Mouse (Mus musculus): ENCODE measurements around the gene Cul3. TPM values are rescaled to one million over a fixed set of nuclear protein-coding genes. Genes with fewer than 3 reads are reported as not detected.

Cul3 gene
- polyA plus RNA-seq, 1 experiment from 2014 or later: 35.2 TPM

DNA sequence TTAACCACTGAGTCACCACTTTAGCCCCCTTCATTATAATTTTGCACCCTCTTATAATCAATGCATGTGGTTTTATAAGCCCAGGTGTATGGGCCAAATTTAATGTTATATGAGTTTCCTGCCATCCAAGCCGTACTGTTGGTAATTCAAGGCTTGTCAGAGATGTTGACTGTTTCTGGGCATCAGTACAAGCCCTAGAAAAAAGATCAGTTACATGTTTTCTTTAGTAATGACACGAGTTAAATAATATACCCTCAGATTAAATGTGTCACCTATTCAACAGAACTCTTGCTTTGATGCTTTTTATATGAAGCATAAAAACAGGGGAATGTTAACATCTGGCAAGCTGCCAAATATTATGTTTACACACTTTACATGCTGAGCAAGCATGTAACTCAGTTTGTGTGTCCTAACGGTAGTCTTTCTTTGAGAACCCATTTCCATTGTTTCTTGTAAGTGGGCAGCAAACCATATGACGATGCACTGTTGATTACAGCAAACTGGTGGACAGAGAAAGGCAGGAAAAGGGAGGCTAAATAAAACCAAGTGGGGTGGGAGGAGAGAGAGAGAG, 19.8 kb upstream of the Cul3 start:
- no peak overlapping the region for H3K9ac ChIP-seq (replicated peaks)
- H3K27ac ChIP-seq (replicated peaks): no peak overlapping the region
- H3K4me1 ChIP-seq: peaks cover 8% of the 10 kb centered on the region; the same call in 1 of the 2 replicates
- H3K27me3 ChIP-seq: no peaks in the 10 kb centered on the region
- H3K4me2 ChIP-seq (replicated peaks): no peak overlapping the region
- 22% methylated on average over 4 of the region's 4 CpGs for WGBS
- no peak overlapping the region for H3K4me3 ChIP-seq
- H3K9me3 ChIP-seq: no peaks in the 10 kb centered on the region
- H3K36me3 ChIP-seq: no peaks in the 10 kb centered on the region
- ATAC-seq (replicated peaks): peak; percentile 61

DNA sequence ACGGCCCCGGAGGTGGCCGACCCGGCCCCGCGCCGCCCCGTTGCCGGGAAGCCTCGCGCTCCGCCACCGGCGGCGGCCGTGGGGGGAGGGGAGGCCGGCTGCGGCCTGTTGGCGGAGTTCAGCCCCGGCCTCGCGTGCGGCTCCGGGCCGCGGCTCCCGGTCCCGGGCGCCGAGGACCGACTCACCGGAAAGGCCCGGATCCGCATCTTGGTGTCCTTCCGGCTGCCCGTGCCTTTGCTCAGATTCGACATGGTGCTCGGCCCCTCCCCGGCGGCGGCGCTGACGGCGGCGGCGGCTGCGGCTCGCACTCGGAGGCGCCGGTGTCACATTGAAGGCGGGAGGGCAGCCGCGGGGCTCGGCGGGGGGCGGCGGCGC, 232 bp downstream of the Cul3 start:
- peak overlapping the region; percentile 97 for H3K4me3 ChIP-seq
- peaks cover 39% of the 10 kb centered on the region for H3K4me1 ChIP-seq
- H3K4me2 ChIP-seq (replicated peaks): peak overlapping the region; percentile 55
- H3K9me3 ChIP-seq: no peaks in the 10 kb centered on the region
- WGBS: under 1% methylated on average over 38 of the region's 59 CpGs
- no peaks in the 10 kb centered on the region for H3K36me3 ChIP-seq
- H3K27me3 ChIP-seq: no peaks in the 10 kb centered on the region
- peak overlapping the region; percentile 98 for H3K27ac ChIP-seq (replicated peaks)
- peak; percentile 14 for ATAC-seq (replicated peaks)
- H3K9ac ChIP-seq (replicated peaks): peak overlapping the region; percentile 96

DNA sequence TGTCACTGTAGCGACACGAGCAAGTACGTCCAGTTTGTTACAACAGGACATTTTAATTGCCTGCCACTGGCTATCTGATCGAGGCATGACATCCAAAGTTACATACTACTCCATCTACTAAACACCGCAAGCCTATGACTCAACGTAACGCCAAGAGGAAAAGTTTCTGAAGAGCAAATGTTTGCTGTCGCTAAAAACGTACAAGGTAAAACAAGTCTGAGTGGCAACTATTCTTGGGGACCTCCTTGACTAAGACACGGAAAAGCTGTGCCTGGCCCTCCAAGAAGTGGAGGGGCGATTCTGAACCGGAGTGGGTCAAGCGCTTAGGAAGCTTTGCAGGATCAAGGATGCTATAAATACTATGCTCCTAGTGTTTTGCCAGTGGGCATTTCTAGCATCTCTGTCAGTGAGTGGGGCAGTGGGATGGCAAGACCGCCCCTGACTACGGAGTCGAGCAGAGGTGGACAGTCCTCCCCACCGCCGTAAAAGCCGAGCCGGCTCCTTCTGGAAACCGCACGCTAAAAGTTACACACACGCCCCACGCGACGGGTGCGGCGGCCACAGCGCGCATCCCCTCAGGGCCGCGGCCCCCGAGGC, 757 bp downstream of the Cul3 start:
- Histone ChIP-seq H3K9ac (replicated peaks) (peak overlapping the region; percentile 96), H3K27me3 (no peaks in the 10 kb centered on the region), H3K36me3 (no peaks in the 10 kb centered on the region), H3K4me1 (peaks cover 42% of the 10 kb centered on the region), H3K9me3 (no peaks in the 10 kb centered on the region), H3K4me2 (replicated peaks) (peak overlapping the region; percentile 55), H3K4me3 (peak overlapping the region; percentile 97), H3K27ac (replicated peaks) (peak overlapping the region; percentile 98)
- under 1% methylated on average over 33 of the region's 33 CpGs for WGBS
- ATAC-seq (replicated peaks): peak; percentile 15

DNA sequence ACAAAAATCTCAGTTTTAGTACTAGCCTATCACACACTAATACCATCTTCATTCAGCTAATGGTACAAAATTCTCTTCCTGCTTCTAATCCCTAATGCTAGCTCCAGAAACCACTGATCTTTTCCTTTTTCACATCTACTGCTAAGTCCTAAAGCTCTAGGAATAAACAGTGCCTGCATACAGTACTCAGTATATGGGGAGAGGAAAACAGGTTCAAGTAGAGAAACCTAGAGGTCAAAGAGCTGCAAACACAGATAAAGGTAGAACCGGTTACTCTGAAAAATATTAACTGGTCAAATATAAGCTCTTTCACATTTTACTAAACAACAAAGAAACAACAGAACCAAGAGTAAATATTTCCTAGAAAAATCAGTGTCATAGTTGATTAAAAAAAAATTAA, 1.9 kb downstream of the Cul3 start:
- peak overlapping the region; percentile 55 for H3K4me2 ChIP-seq (replicated peaks)
- ATAC-seq (replicated peaks): no peak
- H3K27ac ChIP-seq (replicated peaks): no peak overlapping the region
- no peaks in the 10 kb centered on the region for H3K27me3 ChIP-seq
- no peaks in the 10 kb centered on the region for H3K36me3 ChIP-seq
- peaks cover 48% of the 10 kb centered on the region for H3K4me1 ChIP-seq
- no peaks in the 10 kb centered on the region for H3K9me3 ChIP-seq
- WGBS: 46% methylated on average over 1 of the region's 1 CpGs
- H3K9ac ChIP-seq (replicated peaks): peak overlapping the region; percentile 30; the same call in 1 of the 2 replicates
- H3K4me3 ChIP-seq: peak overlapping the region; percentile 97

DNA sequence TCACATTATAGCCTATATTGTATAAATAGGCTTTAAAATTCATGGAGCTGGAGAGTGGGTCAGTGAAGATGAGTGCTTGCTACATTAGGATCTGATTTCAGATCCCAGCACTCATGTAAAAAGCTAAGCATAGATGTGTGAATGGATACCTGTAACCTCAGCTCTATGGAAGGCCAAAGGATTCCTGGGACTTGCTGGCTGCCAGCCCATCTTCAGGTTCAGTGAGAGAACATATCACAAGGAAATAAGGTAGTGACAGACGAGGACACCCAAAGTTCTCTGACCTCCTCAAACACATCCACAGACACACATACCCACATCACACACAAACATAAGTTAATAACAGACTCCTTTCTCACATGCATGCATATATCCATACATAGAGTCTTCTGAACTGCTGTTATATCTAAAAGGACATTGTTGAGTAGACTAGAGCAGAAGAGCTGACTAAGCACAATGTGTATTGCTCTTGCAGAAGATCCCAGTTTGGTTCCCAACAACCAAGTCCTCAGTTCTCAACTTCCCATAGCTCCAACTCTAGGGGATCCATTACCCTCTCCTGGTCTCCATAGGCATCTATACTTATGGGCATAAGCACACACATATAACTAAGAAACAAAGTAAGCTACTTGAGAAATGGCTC, 4.4 kb downstream of the Cul3 start:
- no peaks in the 10 kb centered on the region for H3K9me3 ChIP-seq
- peaks cover 41% of the 10 kb centered on the region for H3K4me1 ChIP-seq
- no peaks in the 10 kb centered on the region for H3K27me3 ChIP-seq
- 82% methylated on average over 1 of the region's 1 CpGs for WGBS
- no peak for ATAC-seq (replicated peaks)
- no peak overlapping the region for H3K4me2 ChIP-seq (replicated peaks)
- H3K36me3 ChIP-seq: no peaks in the 10 kb centered on the region
- H3K27ac ChIP-seq (replicated peaks): no peak overlapping the region
- no peak overlapping the region for H3K4me3 ChIP-seq
- no peak overlapping the region for H3K9ac ChIP-seq (replicated peaks)

DNA sequence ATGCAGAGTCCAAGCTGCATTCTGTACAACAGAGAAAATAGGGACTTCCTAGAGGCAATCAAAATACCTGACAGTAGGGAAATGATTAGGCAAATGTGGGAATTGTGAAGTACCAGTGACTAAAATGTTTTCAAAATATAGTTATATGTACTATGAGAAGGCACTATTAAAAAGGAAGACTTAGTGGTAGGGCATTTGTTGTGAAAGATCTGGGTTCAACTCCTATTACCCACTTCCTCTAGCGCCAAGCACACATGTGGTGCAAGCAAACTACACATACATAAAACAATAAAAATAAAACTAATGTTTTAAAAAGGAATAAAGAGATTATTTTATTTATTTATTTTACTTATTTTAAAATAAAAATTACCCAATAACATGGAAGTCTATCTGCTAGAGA, 5.2 kb downstream of the Cul3 start:
- Histone ChIP-seq H3K4me2 (replicated peaks) (no peak overlapping the region), H3K27ac (replicated peaks) (no peak overlapping the region), H3K27me3 (no peaks in the 10 kb centered on the region), H3K4me1 (peaks cover 44% of the 10 kb centered on the region), H3K9ac (replicated peaks) (no peak overlapping the region), H3K36me3 (no peaks in the 10 kb centered on the region), H3K4me3 (no peak overlapping the region), H3K9me3 (no peaks in the 10 kb centered on the region)
- 90% methylated on average over 1 of the region's 1 CpGs for WGBS
- no peak for ATAC-seq (replicated peaks)

DNA sequence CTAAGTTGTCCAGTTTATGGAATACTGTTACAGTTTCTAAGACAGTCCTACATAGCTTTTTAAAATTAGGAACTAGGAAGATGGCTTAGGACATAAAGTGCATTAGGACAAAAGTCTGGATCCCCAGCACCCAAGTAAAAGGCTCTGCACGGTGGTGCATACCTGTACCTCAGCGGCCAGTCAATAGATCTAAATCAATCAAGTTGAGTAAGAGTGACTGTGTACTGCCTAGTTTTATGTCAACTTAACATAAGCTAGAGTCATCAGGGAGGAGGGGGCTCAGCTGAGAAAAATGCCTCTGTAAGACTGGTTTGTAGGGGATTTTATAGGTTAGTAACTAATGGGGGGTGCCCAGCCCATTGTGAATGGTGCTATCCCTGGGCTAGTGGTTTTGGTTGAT, 9.3 kb downstream of the Cul3 start:
- 92% methylated on average over 2 of the region's 2 CpGs for WGBS
- no peak for ATAC-seq (replicated peaks)
- no peaks in the 10 kb centered on the region for H3K27me3 ChIP-seq
- no peak overlapping the region for H3K9ac ChIP-seq (replicated peaks)
- H3K36me3 ChIP-seq: no peaks in the 10 kb centered on the region
- H3K9me3 ChIP-seq: no peaks in the 10 kb centered on the region
- H3K4me1 ChIP-seq: peaks cover 19% of the 10 kb centered on the region
- H3K4me2 ChIP-seq (replicated peaks): no peak overlapping the region
- no peak overlapping the region for H3K27ac ChIP-seq (replicated peaks)
- no peak overlapping the region for H3K4me3 ChIP-seq

DNA sequence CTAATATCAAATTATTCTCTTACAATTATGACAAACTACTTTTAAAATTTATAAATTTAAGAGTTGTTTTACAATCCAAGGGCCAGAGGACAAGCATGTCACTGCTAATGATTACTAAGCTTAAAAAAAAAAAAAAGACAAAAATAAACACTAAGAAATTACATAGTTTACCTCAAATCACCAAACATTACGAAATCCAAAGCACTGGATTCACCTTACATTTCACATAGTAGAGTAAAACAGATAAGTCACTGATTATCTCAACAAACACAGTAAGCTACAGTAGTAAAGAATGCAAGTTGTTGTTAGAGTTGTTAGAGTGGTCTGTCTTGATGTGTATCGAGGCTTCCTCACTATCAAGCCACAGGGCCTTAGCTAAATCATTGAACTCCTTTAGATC, 14.5 kb downstream of the Cul3 start:
- H3K4me1 ChIP-seq: peaks cover 4% of the 10 kb centered on the region; the same call in 1 of the 2 replicates
- no peaks in the 10 kb centered on the region for H3K27me3 ChIP-seq
- 88% methylated on average over 2 of the region's 2 CpGs for WGBS
- ATAC-seq (replicated peaks): no peak
- no peaks in the 10 kb centered on the region for H3K9me3 ChIP-seq
- H3K4me3 ChIP-seq: no peak overlapping the region
- H3K4me2 ChIP-seq (replicated peaks): no peak overlapping the region
- H3K9ac ChIP-seq (replicated peaks): no peak overlapping the region
- H3K36me3 ChIP-seq: no peaks in the 10 kb centered on the region
- no peak overlapping the region for H3K27ac ChIP-seq (replicated peaks)

DNA sequence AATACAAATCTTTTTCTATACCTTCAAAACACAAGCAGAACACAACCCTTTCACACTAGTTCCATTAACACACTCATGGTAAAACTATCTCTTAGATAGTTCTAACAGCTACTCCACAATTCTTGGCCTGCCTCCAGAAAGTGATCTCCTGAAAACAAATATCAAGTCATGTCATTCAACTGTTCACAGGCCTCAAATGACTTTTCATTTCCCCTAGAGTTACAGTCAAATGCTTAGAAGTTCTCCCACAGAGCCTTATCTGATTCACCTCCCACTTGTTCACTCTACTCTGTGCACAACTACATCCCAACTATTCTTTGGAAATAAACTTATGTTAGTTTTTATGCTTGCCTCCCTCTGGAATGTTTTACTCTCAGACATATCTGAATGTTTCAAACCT, 15.9 kb downstream of the Cul3 start:
- Histone ChIP-seq H3K9me3 (no peaks in the 10 kb centered on the region), H3K27me3 (no peaks in the 10 kb centered on the region), H3K27ac (replicated peaks) (no peak overlapping the region), H3K4me1 (no peaks in the 10 kb centered on the region), H3K36me3 (no peaks in the 10 kb centered on the region), H3K4me3 (no peak overlapping the region), H3K9ac (replicated peaks) (no peak overlapping the region), H3K4me2 (replicated peaks) (no peak overlapping the region)
- ATAC-seq (replicated peaks): no peak

DNA sequence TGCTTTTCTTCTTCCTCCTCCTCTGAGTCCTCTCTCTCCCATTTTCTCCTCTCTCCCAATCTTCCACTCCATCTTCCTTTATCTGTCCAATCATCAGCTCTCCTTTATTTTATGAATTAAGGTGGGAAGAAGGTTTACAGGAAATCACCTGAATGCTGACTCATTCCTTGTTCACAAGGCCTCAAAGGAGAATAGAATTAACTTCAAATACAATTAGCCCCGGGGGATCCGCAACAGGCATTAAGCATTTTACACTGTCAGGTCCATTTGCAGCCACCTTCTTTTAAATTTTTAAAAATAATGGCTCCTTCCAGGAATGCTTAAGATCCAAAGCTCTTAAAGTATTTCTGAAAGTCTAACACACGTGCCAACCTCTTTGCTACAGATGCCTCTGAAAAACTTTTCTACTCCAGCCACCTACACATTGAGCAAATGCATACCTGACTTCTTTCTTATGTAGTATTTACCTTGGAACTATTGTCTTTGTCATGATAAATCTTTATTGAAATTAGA, 24.7 kb downstream of the Cul3 start:
- no peaks in the 10 kb centered on the region for H3K9me3 ChIP-seq
- no peak for ATAC-seq (replicated peaks)
- H3K4me3 ChIP-seq: no peak overlapping the region
- H3K36me3 ChIP-seq: no peaks in the 10 kb centered on the region
- WGBS: 81% methylated on average over 3 of the region's 3 CpGs
- no peak overlapping the region for H3K27ac ChIP-seq (replicated peaks)
- H3K27me3 ChIP-seq: no peaks in the 10 kb centered on the region
- H3K4me1 ChIP-seq: no peaks in the 10 kb centered on the region
- H3K4me2 ChIP-seq (replicated peaks): no peak overlapping the region
- H3K9ac ChIP-seq (replicated peaks): no peak overlapping the region

DNA sequence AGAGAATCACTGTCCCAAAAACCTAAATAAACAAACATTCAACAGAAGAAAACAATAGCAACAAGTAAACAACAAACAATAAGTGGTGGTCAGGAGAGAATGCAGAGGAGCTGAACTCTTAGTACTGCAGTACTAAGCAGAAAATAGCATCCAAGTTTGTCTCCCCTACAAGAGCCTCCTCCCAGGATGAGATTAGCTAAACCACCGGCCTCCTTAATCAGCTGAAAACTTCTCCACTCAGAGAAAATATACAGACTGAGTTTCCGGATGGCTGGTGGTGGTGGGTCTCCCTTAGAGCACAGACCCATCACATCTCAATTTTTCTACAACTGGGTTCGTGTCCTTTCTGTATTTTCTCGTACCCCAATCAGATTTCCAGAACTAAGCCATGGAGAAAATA, 47.0 kb downstream of the Cul3 start:
- H3K4me1 ChIP-seq: no peaks in the 10 kb centered on the region
- no peaks in the 10 kb centered on the region for H3K9me3 ChIP-seq
- H3K9ac ChIP-seq (replicated peaks): no peak overlapping the region
- H3K27me3 ChIP-seq: no peaks in the 10 kb centered on the region
- WGBS: 80% methylated on average over 4 of the region's 4 CpGs
- no peaks in the 10 kb centered on the region for H3K36me3 ChIP-seq
- H3K4me3 ChIP-seq: no peak overlapping the region
- no peak overlapping the region for H3K27ac ChIP-seq (replicated peaks)
- no peak overlapping the region for H3K4me2 ChIP-seq (replicated peaks)
- ATAC-seq (replicated peaks): no peak

DNA sequence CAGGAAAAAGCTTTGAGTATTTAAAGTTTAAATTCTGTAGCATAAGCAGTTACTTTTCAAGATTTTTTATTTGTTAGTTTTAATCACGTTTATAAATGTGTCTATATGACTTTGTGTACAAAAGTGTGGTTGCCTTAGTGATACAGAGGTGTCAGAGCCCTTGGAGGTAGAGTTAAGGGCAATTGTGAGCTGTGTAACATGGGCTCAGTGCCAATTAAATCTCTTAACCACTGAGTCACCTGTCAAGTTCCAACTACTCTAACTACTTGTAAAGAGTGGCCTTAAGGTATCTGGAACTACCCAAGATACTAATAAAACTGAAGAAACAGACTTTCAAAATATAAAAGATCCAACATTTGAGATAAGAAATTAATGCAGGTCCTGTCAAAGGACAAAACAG, 61.5 kb downstream of the Cul3 start:
- 91% methylated on average over 1 of the region's 1 CpGs for WGBS
- no peak for ATAC-seq (replicated peaks)
- H3K4me1 ChIP-seq: no peaks in the 10 kb centered on the region
- no peak overlapping the region for H3K9ac ChIP-seq (replicated peaks)
- no peaks in the 10 kb centered on the region for H3K9me3 ChIP-seq
- no peak overlapping the region for H3K4me2 ChIP-seq (replicated peaks)
- no peak overlapping the region for H3K27ac ChIP-seq (replicated peaks)
- no peak overlapping the region for H3K4me3 ChIP-seq
- H3K27me3 ChIP-seq: no peaks in the 10 kb centered on the region
- H3K36me3 ChIP-seq: peaks cover 36% of the 10 kb centered on the region

Data from forebrain, embryonic 15.5 days (tissue).